Comparison of ENCODE assay signal across 26 mouse cellular contexts in genomic region chr7:46216481-46216880, GRCm38 (mm10). TPM values are rescaled to one million over a fixed set of nuclear protein-coding genes. Genes with fewer than 3 reads are reported as not detected.
DNase-seq lines count a peak whose midpoint lies in the region; ATAC-seq lines count a peak whose summit lies in the region.
"Had no signal": no experiment of that assay in that cellular context is flagged by ENCODE, and none has a peak within 500 bp of the region (broad histone marks: within the 10 kb centered on the region; RNA-seq: fewer than 3 reads in every experiment).

No protein-coding gene starts in this region.

- H3K27ac ChIP-seq in embryonic facial prominence, embryonic 14.5 days (replicated peaks; ENCODE audit: low read depth, low read length): no peak overlapping the region
- H3K27ac ChIP-seq in embryonic facial prominence, embryonic 10.5 days (replicated peaks): no peak overlapping the region

- no peak overlapping the region for H3K4me3 ChIP-seq in embryonic facial prominence, embryonic 14.5 days (ENCODE audit: low read depth, low read length)
- no peak overlapping the region for H3K4me3 ChIP-seq in embryonic facial prominence, embryonic 10.5 days

- DNase-seq in embryonic facial prominence, embryonic 14.5 days (ENCODE audit: low spot score): peak; percentile 33
- DNase-seq in embryonic facial prominence, embryonic 10.5 days (ENCODE audit: low spot score): no peak
- DNase-seq in Muller cell, postnatal 12 days (ENCODE audit: inconsistent ontology term): peak; percentile 86
- peak; percentile 57 for DNase-seq in retina, embryonic 14.5 days (ENCODE audit: low spot score)
- DNase-seq in retina, postnatal 1 day: peak; percentile 89
- no peak for DNase-seq in left cerebral cortex, adult 18-20 months (ENCODE audit: low spot score in 2 of 2)
- no peak for DNase-seq in right cerebral cortex, adult 18-20 months
- DNase-seq in gastrocnemius, postnatal 36 days: no peak
- DNase-seq: adrenal gland, adult 2 months; adrenal gland, adult 8-10 months; adrenal gland, postnatal 10 days; adrenal gland, postnatal 14 days; adrenal gland, postnatal 25 days; adrenal gland, postnatal 36 days; B cell, adult 2 months; cerebellum, adult 11 months; cerebellum, adult 11-12 months; cerebellum, adult 18-20 months had no signal

- intact Hi-C loops in gastrocnemius, postnatal 36 days (cut with DNase I): no loop called here

- no peaks in the 10 kb centered on the region for H3K27me3 ChIP-seq in embryonic facial prominence, embryonic 14.5 days (replicated peaks; ENCODE audit: control insufficient read depth, insufficient read depth, low read length)
- peaks cover 16% of the 10 kb centered on the region for H3K27me3 ChIP-seq in embryonic facial prominence, embryonic 10.5 days (replicated peaks; ENCODE audit: low read depth, poor library complexity, severe bottlenecking)

- H3K36me3 ChIP-seq in embryonic facial prominence, embryonic 14.5 days (ENCODE audit: control insufficient read depth, insufficient read depth, low read length): no peaks in the 10 kb centered on the region
- no peaks in the 10 kb centered on the region for H3K36me3 ChIP-seq in embryonic facial prominence, embryonic 10.5 days (replicated peaks)
- H3K36me3 ChIP-seq: G1E had no signal

- no peak for ATAC-seq in embryonic facial prominence, embryonic 14.5 days (ENCODE audit: low read depth)
- ATAC-seq: activated CD4-positive, CD25-positive, alpha-beta regulatory T cell, adult 4 months; CD4-positive, CD25-positive, alpha-beta regulatory T cell, adult 4 months; Patski had no signal

- H3K4me2 ChIP-seq in embryonic facial prominence, embryonic 14.5 days (ENCODE audit: low read depth, low read length): no peak overlapping the region

- H3K9ac ChIP-seq in embryonic facial prominence, embryonic 14.5 days (ENCODE audit: low read depth, low read length): no peak overlapping the region

- no peaks in the 10 kb centered on the region for H3K9me3 ChIP-seq in embryonic facial prominence, embryonic 14.5 days (ENCODE audit: control insufficient read depth, low read length)
- H3K9me3 ChIP-seq in embryonic facial prominence, embryonic 10.5 days: no peaks in the 10 kb centered on the region
- H3K9me3 ChIP-seq: G1E had no signal

- no peaks in the 10 kb centered on the region for H3K4me1 ChIP-seq in embryonic facial prominence, embryonic 14.5 days (ENCODE audit: control insufficient read depth, insufficient read depth, low read length)
- H3K4me1 ChIP-seq in embryonic facial prominence, embryonic 10.5 days: peaks cover 8% of the 10 kb centered on the region

- 44% methylated on average over 2 of the region's 2 CpGs for WGBS in embryonic facial prominence, embryonic 14.5 days
- 63% methylated on average over 2 of the region's 2 CpGs for WGBS in embryonic facial prominence, embryonic 10.5 days

RNA-seq across cellular contexts. Expression of gene Ush1c, which starts 21.8 kb away (rescaled TPM):
- polyA plus RNA-seq in embryonic facial prominence, embryonic 14.5 days (2014; fragmentation: Nextera tagmentation; extraction: Ambion mirVana): 0.68 and 1.1 TPM in 2 replicates
- polyA plus RNA-seq in embryonic facial prominence, embryonic 10.5 days (2016; fragmentation: Nextera tagmentation; extraction: Ambion mirVana): 4.4 and 5.0 TPM in 2 replicates
- under 1 TPM in 1 of 2 experiments, not detected in 1; 0.28 TPM for total RNA-seq in left cerebral cortex, adult 18-20 months (2021)
- total RNA-seq in gastrocnemius, postnatal 36 days (2021): 1 to 10 TPM; 5.3 to 9.1 TPM
- total RNA-seq: CH12.LX, G1E, MEL had no signal
- polyA plus RNA-seq: activated CD4-positive, CD25-positive, alpha-beta regulatory T cell, adult 4 months; C2C12; CD4-positive, CD25-positive, alpha-beta regulatory T cell, adult 4 months; G1E; Patski had no signal

RNA-seq across cellular contexts. Expression of gene Otog, which starts 24.3 kb away (rescaled TPM):
- 2.3 and 2.4 TPM in 2 replicates for polyA plus RNA-seq in embryonic facial prominence, embryonic 14.5 days (2014; fragmentation: Nextera tagmentation; extraction: Ambion mirVana)
- polyA plus RNA-seq in embryonic facial prominence, embryonic 10.5 days (2016; fragmentation: Nextera tagmentation; extraction: Ambion mirVana): 0.14 and 0.38 TPM in 2 replicates
- total RNA-seq in left cerebral cortex, adult 18-20 months (2021): under 1 TPM in 1 of 2 experiments, not detected in 1; 0.07 TPM
- total RNA-seq in gastrocnemius, postnatal 36 days (2021): under 1 TPM; 0.15 to 0.89 TPM
- total RNA-seq: adrenal gland, postnatal 4 days; MEL had no signal
- polyA plus RNA-seq: activated CD4-positive, CD25-positive, alpha-beta regulatory T cell, adult 4 months; CD4-positive, CD25-positive, alpha-beta regulatory T cell, adult 4 months; G1E; Patski had no signal

RNA-seq across cellular contexts. Expression of gene Abcc8, which starts 36.6 kb away (rescaled TPM):
- 2.8 TPM in 2 replicates for polyA plus RNA-seq in embryonic facial prominence, embryonic 14.5 days (2014; fragmentation: Nextera tagmentation; extraction: Ambion mirVana)
- polyA plus RNA-seq in embryonic facial prominence, embryonic 10.5 days (2016; fragmentation: Nextera tagmentation; extraction: Ambion mirVana): 0.24 and 0.50 TPM in 2 replicates
- total RNA-seq in left cerebral cortex, adult 18-20 months (2021): 10 to 100 TPM; 34.8 to 39.2 TPM
- total RNA-seq in gastrocnemius, postnatal 36 days (2021): 1 to 10 TPM; 3.2 to 6.2 TPM
- total RNA-seq: CH12.LX, MEL had no signal
- polyA plus RNA-seq: activated CD4-positive, CD25-positive, alpha-beta regulatory T cell, adult 4 months; C2C12; CD4-positive, CD25-positive, alpha-beta regulatory T cell, adult 4 months; G1E; Patski had no signal

Comparison
In these comparisons a context has a peak if more than half of its experiments do, and no peak if none do; other contexts are left out.
1. DNase-seq: peak in embryonic facial prominence, embryonic 14.5 days (single experiment), Muller cell, postnatal 12 days (single experiment), retina, embryonic 14.5 days (single experiment) and retina, postnatal 1 day (single experiment); none in embryonic facial prominence, embryonic 10.5 days (single experiment), left cerebral cortex, adult 18-20 months (0 of 2), right cerebral cortex, adult 18-20 months (single experiment) and gastrocnemius, postnatal 36 days (0 of 2).
2. RNA of gene Ush1c, which starts 21.8 kb away (total RNA-seq): 5.3 to 9.1 TPM in gastrocnemius, postnatal 36 days; 0.28 TPM in left cerebral cortex, adult 18-20 months; every median in the first group is over 4 times any median in the second.
3. RNA of gene Abcc8, which starts 36.6 kb away (total RNA-seq): 34.8 to 39.2 TPM in left cerebral cortex, adult 18-20 months; 3.2 to 6.2 TPM in gastrocnemius, postnatal 36 days; every median in the first group is over 4 times any median in the second.